Mouse (Mus musculus): ENCODE results near the gene Smoc1. TPM values are rescaled to one million over a fixed set of nuclear protein-coding genes. Genes with fewer than 3 reads are reported as not detected.

Smoc1 gene
- polyA plus RNA-seq, 1 experiment from 2014 or later = 15.5 TPM

DNA sequence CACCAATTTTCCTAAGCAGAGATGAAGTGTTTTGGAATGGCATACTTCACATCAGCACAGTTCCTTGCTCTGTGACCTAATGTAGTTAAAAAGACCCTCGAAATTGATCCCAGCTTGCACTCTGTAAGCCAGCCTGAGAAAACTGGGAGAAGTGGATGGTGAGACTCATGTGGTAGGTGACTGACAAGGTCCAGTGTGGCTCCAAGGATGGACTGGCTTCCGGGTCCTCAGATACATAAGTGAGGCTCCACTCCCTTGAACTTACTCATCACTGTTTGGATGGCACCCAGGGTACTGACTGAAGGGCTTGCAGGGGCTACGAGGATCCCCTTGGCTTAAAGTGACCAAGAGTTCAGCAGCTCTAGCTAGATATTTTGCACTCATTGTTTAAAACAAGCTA, 137.0 kb downstream of the Smoc1 start:
- WGBS (ENCODE audit: insufficient replicate concordance) = 80% methylated on average over 3 of the region's 3 CpGs

DNA sequence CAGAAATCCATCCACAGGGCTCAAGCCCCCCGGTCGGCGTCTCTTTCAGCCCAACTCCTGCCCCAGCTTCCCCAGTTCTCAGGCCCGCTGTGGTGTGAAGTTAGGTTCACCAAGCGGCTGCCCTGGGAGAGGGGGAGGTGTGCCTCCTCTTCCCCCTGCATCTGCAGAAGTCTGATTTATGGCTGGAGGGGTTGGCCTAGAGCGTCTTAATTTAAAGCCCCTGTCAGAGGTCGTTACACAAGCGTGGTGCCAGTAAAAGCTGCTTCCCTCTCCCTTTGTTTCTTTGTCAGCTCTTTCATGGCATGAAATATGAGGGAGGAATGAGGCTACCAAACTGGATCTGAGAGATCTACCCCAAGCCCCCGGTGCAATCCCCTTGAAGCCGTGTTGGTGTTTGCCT, 139.5 kb downstream of the Smoc1 start:
- no peaks in the 10 kb centered on the region for H3K9me3 ChIP-seq (ENCODE audit: low read length)
- DNase-seq (no peak), ATAC-seq (no peak)
- no peak overlapping the region for H3K9ac ChIP-seq (replicated peaks)
- WGBS (ENCODE audit: insufficient replicate concordance) = 39% methylated on average over 10 of the region's 10 CpGs
- H3K36me3 ChIP-seq (replicated peaks; ENCODE audit: insufficient read depth, low read length) = 0 out of 2 replicates have a peak, but pooled peaks cover 5% of the 10 kb centered on the region
- no peak overlapping the region for H3K4me3 ChIP-seq (ENCODE audit: low read depth, low read length)
- H3K4me1 ChIP-seq (ENCODE audit: insufficient read depth) = no peaks in the 10 kb centered on the region
- no peak overlapping the region for H3K4me2 ChIP-seq (ENCODE audit: low read depth, low read length)
- H3K27me3 ChIP-seq (ENCODE audit: insufficient read depth, low read length) = no peaks in the 10 kb centered on the region
- no peak for TF ChIP-seq EP300 (IDR thresholded peaks at IDR 0.05; ENCODE audit: low read depth)
- no peak for TF ChIP-seq CTCF (IDR thresholded peaks at IDR 0.05; ENCODE audit: low read depth)
- H3K27ac ChIP-seq (ENCODE audit: low read depth) = no peak overlapping the region

More for the DNA sequence above, 137.0 kb downstream of the Smoc1 start:
- ATAC-seq (no peak), DNase-seq (no peak)
- no peak overlapping the region for H3K4me2 ChIP-seq (ENCODE audit: low read depth, low read length)
- no peak overlapping the region for H3K9ac ChIP-seq (replicated peaks)
- no peaks in the 10 kb centered on the region for H3K27me3 ChIP-seq (ENCODE audit: insufficient read depth, low read length)
- H3K4me3 ChIP-seq (ENCODE audit: low read depth, low read length) = no peak overlapping the region
- H3K4me1 ChIP-seq (ENCODE audit: insufficient read depth) = no peaks in the 10 kb centered on the region
- no peak overlapping the region for H3K27ac ChIP-seq (ENCODE audit: low read depth)
- H3K36me3 ChIP-seq (replicated peaks; ENCODE audit: insufficient read depth, low read length) = 0 out of 2 replicates have a peak, but pooled peaks cover 5% of the 10 kb centered on the region
- no peaks in the 10 kb centered on the region for H3K9me3 ChIP-seq (ENCODE audit: low read length)
- TF ChIP-seq EP300 (IDR thresholded peaks at IDR 0.05; ENCODE audit: low read depth) (no peak), CTCF (IDR thresholded peaks at IDR 0.05; ENCODE audit: low read depth) (no peak)

DNA sequence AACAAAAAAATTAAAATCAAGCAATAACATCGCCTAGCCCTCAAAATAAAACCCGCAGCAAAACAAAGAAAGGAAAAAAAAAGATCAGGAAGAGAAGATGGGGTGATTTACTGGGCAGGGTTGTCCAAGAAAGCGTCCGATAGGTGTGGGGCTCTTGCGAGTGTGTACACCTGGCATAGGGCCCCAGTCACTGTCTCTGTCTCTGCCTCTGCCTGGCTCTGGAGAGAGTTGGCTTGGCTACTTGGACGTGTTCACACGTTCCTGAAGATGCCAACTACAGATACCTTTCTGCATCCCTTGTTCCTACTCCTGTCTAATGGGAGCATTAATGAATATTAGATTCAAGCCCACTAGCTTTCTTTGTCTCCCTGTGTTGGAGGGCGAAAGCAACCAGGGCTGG, 140.0 kb downstream of the Smoc1 start:
- Histone ChIP-seq H3K36me3 (replicated peaks; ENCODE audit: insufficient read depth, low read length) (0 out of 2 replicates have a peak, but pooled peaks cover 8% of the 10 kb centered on the region), H3K9me3 (ENCODE audit: low read length) (no peaks in the 10 kb centered on the region), H3K4me1 (ENCODE audit: insufficient read depth) (no peaks in the 10 kb centered on the region), H3K27ac (ENCODE audit: low read depth) (no peak overlapping the region), H3K9ac (replicated peaks) (no peak overlapping the region), H3K4me3 (ENCODE audit: low read depth, low read length) (no peak overlapping the region), H3K4me2 (ENCODE audit: low read depth, low read length) (no peak overlapping the region), H3K27me3 (ENCODE audit: insufficient read depth, low read length) (no peaks in the 10 kb centered on the region)
- TF ChIP-seq CTCF (IDR thresholded peaks at IDR 0.05; ENCODE audit: low read depth) (no peak), EP300 (IDR thresholded peaks at IDR 0.05; ENCODE audit: low read depth) (no peak)
- DNase-seq = no peak
- ATAC-seq = no peak
- 77% methylated on average over 8 of the region's 8 CpGs for WGBS (ENCODE audit: insufficient replicate concordance)

DNA sequence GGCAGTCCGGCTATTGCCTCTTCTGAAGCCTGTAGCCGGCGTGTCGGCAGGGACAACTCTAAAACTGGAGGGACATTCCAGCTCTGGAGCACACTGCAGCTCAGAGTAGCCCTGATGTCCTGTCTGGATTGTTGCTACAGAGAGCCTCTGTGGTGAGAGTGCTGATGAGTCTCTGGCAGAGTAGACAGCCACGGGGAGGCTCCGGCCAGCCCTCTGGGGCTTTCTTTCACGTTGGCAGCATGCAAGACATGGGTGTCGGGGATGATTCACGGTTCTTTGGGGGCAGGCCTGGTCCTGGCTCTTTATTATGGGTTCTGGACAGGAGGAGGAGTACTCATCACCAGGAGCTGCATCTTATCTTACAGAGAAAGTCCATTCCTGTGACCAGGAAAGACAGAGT, 140.5 kb downstream of the Smoc1 start:
- H3K9me3 ChIP-seq (ENCODE audit: low read length) = no peaks in the 10 kb centered on the region
- H3K36me3 ChIP-seq (replicated peaks; ENCODE audit: insufficient read depth, low read length) = 0 out of 2 replicates have a peak, but pooled peaks cover 8% of the 10 kb centered on the region
- no peak overlapping the region for H3K4me3 ChIP-seq (ENCODE audit: low read depth, low read length)
- H3K4me1 ChIP-seq (ENCODE audit: insufficient read depth) = no peaks in the 10 kb centered on the region
- TF ChIP-seq EP300 (IDR thresholded peaks at IDR 0.05; ENCODE audit: low read depth) (no peak), CTCF (IDR thresholded peaks at IDR 0.05; ENCODE audit: low read depth) (no peak)
- no peak overlapping the region for H3K4me2 ChIP-seq (ENCODE audit: low read depth, low read length)
- WGBS (ENCODE audit: insufficient replicate concordance) = 79% methylated on average over 9 of the region's 9 CpGs
- DNase-seq = no peak
- no peak overlapping the region for H3K9ac ChIP-seq (replicated peaks)
- ATAC-seq = no peak
- H3K27ac ChIP-seq (ENCODE audit: low read depth) = no peak overlapping the region
- H3K27me3 ChIP-seq (ENCODE audit: insufficient read depth, low read length) = no peaks in the 10 kb centered on the region

DNA sequence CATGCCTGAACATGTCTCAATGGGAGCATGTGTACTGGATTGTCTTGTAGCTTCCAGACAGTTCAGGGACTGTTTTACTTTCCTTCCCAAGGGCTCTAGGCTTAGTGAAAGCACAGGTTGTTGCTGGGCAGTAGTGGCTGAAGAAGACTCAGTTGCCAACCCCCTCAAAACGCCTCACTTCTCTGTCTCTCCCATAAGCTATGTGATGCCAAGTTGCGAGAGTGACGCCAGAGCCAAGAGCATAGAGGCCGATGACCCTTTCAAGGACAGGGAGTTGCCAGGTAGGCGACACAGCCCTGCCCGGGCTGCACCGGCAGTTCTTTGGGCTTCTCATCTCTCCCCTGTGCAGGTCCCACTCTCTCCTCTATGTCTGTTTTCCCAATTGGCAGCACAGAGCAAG, 141.4 kb downstream of the Smoc1 start:
- H3K9me3 ChIP-seq (ENCODE audit: low read length) = no peaks in the 10 kb centered on the region
- WGBS (ENCODE audit: insufficient replicate concordance) = 87% methylated on average over 7 of the region's 7 CpGs
- ATAC-seq (no peak; the same call in 1 of the 2 replicates), DNase-seq (no peak)
- no peaks in the 10 kb centered on the region for H3K27me3 ChIP-seq (ENCODE audit: insufficient read depth, low read length)
- H3K36me3 ChIP-seq (replicated peaks; ENCODE audit: insufficient read depth, low read length) = 0 out of 2 replicates have a peak, but pooled peaks cover 8% of the 10 kb centered on the region
- TF ChIP-seq CTCF (IDR thresholded peaks at IDR 0.05; ENCODE audit: low read depth) (no peak), EP300 (IDR thresholded peaks at IDR 0.05; ENCODE audit: low read depth) (no peak)
- no peak overlapping the region for H3K9ac ChIP-seq (replicated peaks)
- H3K4me3 ChIP-seq (ENCODE audit: low read depth, low read length) = no peak overlapping the region
- H3K4me2 ChIP-seq (ENCODE audit: low read depth, low read length) = no peak overlapping the region
- no peaks in the 10 kb centered on the region for H3K4me1 ChIP-seq (ENCODE audit: insufficient read depth)
- no peak overlapping the region for H3K27ac ChIP-seq (ENCODE audit: low read depth)

DNA sequence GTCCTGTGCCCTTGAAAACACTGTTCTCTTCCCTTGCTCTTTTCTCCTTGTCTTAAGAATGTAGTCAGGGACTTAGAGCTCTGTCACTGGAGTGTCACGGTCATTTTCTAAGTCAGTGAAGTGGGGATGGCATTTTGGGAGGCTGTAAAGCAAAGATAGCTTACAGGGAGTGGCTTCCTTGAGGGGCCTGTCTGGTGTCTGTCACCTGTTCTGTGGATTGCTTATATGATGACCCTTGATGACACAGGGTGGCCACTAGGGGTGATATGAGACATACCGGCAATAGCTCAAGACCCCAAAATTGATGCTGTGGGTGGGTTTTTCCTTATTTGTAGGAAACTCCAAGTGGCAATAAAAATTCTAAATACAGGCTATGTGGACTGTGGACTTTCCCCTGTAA, 141.9 kb downstream of the Smoc1 start:
- H3K4me3 ChIP-seq (ENCODE audit: low read depth, low read length) = no peak overlapping the region
- no peak for TF ChIP-seq EP300 (IDR thresholded peaks at IDR 0.05; ENCODE audit: low read depth)
- peak; percentile 24; the same call in 1 of the 2 replicates for TF ChIP-seq CTCF (IDR thresholded peaks at IDR 0.05; ENCODE audit: low read depth)
- H3K36me3 ChIP-seq (replicated peaks; ENCODE audit: insufficient read depth, low read length) = 0 out of 2 replicates have a peak, but pooled peaks cover 8% of the 10 kb centered on the region
- H3K9me3 ChIP-seq (ENCODE audit: low read length) = no peaks in the 10 kb centered on the region
- DNase-seq (no peak), ATAC-seq (no peak)
- no peak overlapping the region for H3K27ac ChIP-seq (ENCODE audit: low read depth)
- H3K4me1 ChIP-seq (ENCODE audit: insufficient read depth) = no peaks in the 10 kb centered on the region
- 66% methylated on average over 2 of the region's 2 CpGs for WGBS (ENCODE audit: insufficient replicate concordance)
- no peak overlapping the region for H3K4me2 ChIP-seq (ENCODE audit: low read depth, low read length)
- no peak overlapping the region for H3K9ac ChIP-seq (replicated peaks)
- no peaks in the 10 kb centered on the region for H3K27me3 ChIP-seq (ENCODE audit: insufficient read depth, low read length)

DNA sequence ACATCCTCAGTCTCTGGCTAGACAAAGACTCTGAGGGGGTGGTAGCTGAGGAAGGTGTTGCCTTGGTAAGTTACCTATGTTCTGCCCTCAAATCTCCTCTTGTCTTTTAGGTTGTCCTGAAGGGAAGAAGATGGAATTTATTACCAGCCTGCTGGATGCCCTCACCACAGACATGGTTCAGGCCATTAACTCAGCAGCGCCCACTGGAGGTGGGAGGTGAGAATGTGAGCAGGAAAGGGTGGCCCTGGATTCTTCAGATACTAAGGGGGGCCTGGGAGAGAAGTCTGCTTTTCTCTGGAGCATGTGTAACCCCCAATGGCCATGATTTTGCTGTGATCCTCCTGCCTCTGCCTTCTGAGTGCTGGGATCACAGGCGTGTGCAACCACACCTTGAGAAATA, 143.5 kb downstream of the Smoc1 start:
- ATAC-seq (no peak), DNase-seq (no peak)
- Histone ChIP-seq H3K27me3 (ENCODE audit: insufficient read depth, low read length) (no peaks in the 10 kb centered on the region), H3K4me2 (ENCODE audit: low read depth, low read length) (no peak overlapping the region), H3K27ac (ENCODE audit: low read depth) (no peak overlapping the region), H3K9me3 (ENCODE audit: low read length) (no peaks in the 10 kb centered on the region), H3K4me1 (ENCODE audit: insufficient read depth) (no peaks in the 10 kb centered on the region), H3K36me3 (replicated peaks; ENCODE audit: insufficient read depth, low read length) (0 out of 2 replicates have a peak, but pooled peaks cover 8% of the 10 kb centered on the region), H3K9ac (replicated peaks) (no peak overlapping the region), H3K4me3 (ENCODE audit: low read depth, low read length) (no peak overlapping the region)
- WGBS (ENCODE audit: insufficient replicate concordance) = 73% methylated on average over 2 of the region's 2 CpGs
- TF ChIP-seq EP300 (IDR thresholded peaks at IDR 0.05; ENCODE audit: low read depth) (no peak), CTCF (IDR thresholded peaks at IDR 0.05; ENCODE audit: low read depth) (peak; percentile 51)

All from liver, postnatal 0 days (tissue).